Mouse (Mus musculus): ENCODE measurements around the gene Ano4.

Ano4 gene

GRCm38 (mm10) chr10:88949649-88950296 is 394.8 kb downstream of the Ano4 start:
- DNase-seq (ENCODE audit: low read depth), result no peak
